Mouse (Mus musculus) CD8-positive naive resting alpha-beta T cell, adult 2 months (primary cell): Measurements from ENCODE around the gene Gm5624.
"Not testable (repeated sequence)": the region's sequence is repeated elsewhere in the genome, so short reads cannot be mapped to it uniquely, and the experiment has no call there.

Experiments
- DNase-seq, 2 experiments: peaks; one replicate each; pipeline ENCODE4 v3.0.0; 2022; ENCODE audit warnings: low read depth in 2 of 2, low spot score in 2 of 2

Gene Gm5624

GRCm38 (mm10) chr14:44627737-44628136 lies at the start of gene Gm5624:
Gm5624 (minus strand) TSS chr14:44627938.
- DNase-seq: not testable (repeated sequence)

- DNase-seq: peak in 1 of 2 experiments; percentile 2
Observed at GRCm38 (mm10) chr14:44591765-44592164, 36.0 kb downstream of the Gm5624 start.

- not testable (repeated sequence) for DNase-seq
Observed at GRCm38 (mm10) chr14:44582853-44583252, 44.9 kb downstream of the Gm5624 start, which contains the start of gene Gm8247. Gm8247 (plus strand) TSS chr14:44583153.

GRCm38 (mm10) chr14:44547961-44548360 lies 79.8 kb downstream of the Gm5624 start:
- DNase-seq: not testable (repeated sequence)

GRCm38 (mm10) chr14:44517976-44518375 lies 109.8 kb downstream of the Gm5624 start, which contains the start of gene Gm17093:
Gm17093 (plus strand) TSS chr14:44518276.
- DNase-seq: not testable (repeated sequence)
